Mouse (Mus musculus) adrenal gland, postnatal 0 days (tissue): Measurements from ENCODE around the gene Ttc7. TPM values are rescaled to one million over a fixed set of nuclear protein-coding genes. Genes with fewer than 3 reads are reported as not detected.

ENCODE experiments used
- polyA plus RNA-seq: library from polyadenylated mRNA; unstranded; fragments of >200 nt; fragmentation: Nextera tagmentation; extraction: Ambion mirVana; gene quantifications from 2 replicates; pipeline ENCODE4 v1.2.1, GENCODE M21; 2015

The Ttc7 gene
- polyA plus RNA-seq = 7.7 and 8.8 TPM in 2 replicates

DNA sequence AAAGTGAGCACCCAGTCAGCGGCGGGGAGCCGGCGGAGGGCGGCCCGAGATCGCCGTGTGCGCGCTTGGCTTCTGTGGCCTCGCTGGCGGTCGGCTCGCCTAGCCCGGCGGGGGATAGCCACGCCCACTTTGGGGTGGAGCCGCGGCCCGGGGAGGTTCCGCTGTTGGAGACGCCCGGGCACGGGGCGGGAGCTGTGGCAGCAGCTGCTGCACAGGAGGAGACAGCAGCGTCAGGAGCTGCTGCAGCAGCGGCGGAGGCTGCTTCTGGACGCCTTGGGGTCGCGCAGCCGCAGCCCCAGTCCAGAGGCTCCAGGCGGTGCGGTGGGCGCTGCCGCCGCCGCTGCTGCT, at the start of gene Ttc7:
Gene Ttc7 (plus strand): TSS at position 181 of the 348 bp plus-strand sequence.

DNA sequence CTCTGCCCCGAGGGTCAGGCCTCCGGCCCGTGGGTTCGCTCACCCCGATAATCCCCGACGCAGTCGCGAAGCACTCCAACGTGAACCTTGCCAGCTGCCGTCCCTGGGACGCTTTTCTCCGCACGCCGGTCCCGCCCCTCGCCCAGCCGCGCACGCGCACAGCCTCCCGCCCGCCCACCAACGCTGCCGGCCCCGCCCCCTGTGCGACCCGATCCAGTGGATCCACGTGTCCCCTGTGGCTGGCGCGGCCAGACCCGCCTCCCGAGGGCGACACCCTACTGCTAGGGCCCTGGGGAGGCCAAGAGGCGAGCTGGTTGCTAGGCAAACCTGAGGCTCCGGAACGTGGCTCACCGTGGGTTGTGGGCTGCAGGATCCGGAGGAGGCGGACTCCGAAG, 16.9 kb upstream of the Ttc7 start, which contains the start of gene Mcfd2:
Gene Mcfd2 (minus strand): TSS at position 144 of the 395 bp plus-strand sequence.

DNA sequence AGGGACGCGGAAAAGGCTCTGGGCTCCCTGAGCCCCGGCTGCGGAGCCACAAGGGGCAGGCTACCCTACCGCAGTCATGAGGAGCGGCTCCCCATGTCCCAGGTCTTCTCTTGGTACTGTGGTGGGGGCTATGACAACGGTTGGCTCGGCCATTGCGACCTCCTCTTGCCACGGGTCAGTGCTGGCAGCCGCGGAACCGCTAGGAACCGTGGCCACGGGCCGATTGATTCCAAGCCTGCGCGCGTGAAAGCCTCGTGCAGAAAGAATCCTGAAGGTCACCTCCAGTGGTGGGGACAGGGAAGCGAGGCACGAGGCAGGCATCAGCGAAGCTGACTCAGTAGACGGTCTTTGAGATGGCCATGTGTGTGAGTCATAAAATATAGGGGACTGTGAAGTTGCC, 144.8 kb downstream of the Ttc7 start, which contains the start of gene Stpg4:
Gene Stpg4 (minus strand): TSS at position 231 of the 400 bp plus-strand sequence.

Other genes with a start within 250 kb of the Ttc7 start
- gene Socs5, start 175.2 kb upstream of the Ttc7 start, polyA plus RNA-seq = 20.1 and 23.2 TPM in 2 replicates
- gene Mcfd2, start 17.0 kb upstream of the Ttc7 start, polyA plus RNA-seq = 190 and 322 TPM in 2 replicates
- not detected in 2 replicates for gene Stpg4, start 144.9 kb downstream of the Ttc7 start, polyA plus RNA-seq
- 1,527 and 1,939 TPM in 2 replicates for gene Calm2, start 164.0 kb downstream of the Ttc7 start, polyA plus RNA-seq